Mouse (Mus musculus) CH12.LX (cell line): ENCODE results near the gene Csrnp1. TPM values are rescaled to one million over a fixed set of nuclear protein-coding genes. Genes with fewer than 3 reads are reported as not detected.

Source experiments
- DNase-seq: peaks from one replicate; pipeline ENCODE4 v3.0.0-alpha.2; 2013; ENCODE audit errors: extremely low read depth
- H3K27ac ChIP-seq: 2 replicates; pipeline ENCODE4 v1.5.1; 2012; ENCODE audit warnings: low read depth, mild to moderate bottlenecking, control low read depth, moderate library complexity; ENCODE audit not compliant: insufficient read depth
- H3K27me3 ChIP-seq: replicated peaks from 2 replicates; pipeline ENCODE3; 2012; ENCODE audit warnings: inconsistent platforms
- H3K36me3 ChIP-seq, 2 experiments: replicated peaks in 1 of 2; 2 replicates each; pipeline versions ENCODE3 to v1.6.1; 2012; ENCODE audit warnings: inconsistent platforms in 1 of 2, low read length in 1 of 2, mild to moderate bottlenecking in 1 of 2, mixed read lengths in 1 of 2, moderate library complexity in 1 of 2; ENCODE audit not compliant: control insufficient read depth in 1 of 2, insufficient read depth in 1 of 2
- H3K4me1 ChIP-seq, 2 experiments: 2 replicates each; pipeline ENCODE4 v1.6.1; 2012; ENCODE audit warnings: inconsistent platforms in 1 of 2, moderate library complexity in 1 of 2; ENCODE audit not compliant: insufficient read depth in 2 of 2, control insufficient read depth in 1 of 2
- H3K4me2 ChIP-seq: 2 replicates; pipeline ENCODE4 v1.6.1; 2012; ENCODE audit warnings: low read depth, mild to moderate bottlenecking, control low read depth; ENCODE audit not compliant: poor library complexity, insufficient read depth, severe bottlenecking
- H3K4me3 ChIP-seq, 3 experiments: fragments of 150-350 bp in 1 of 3; sonication (generic) in 1 of 3; replicated peaks in 1 of 3; 2 replicates each; pipeline versions ENCODE3 to v1.5.1; 2011 to 2012; ENCODE audit warnings: low read depth in 2 of 3, low read length in 2 of 3, mild to moderate bottlenecking in 2 of 3, moderate library complexity in 2 of 3, control low read depth in 1 of 3, improper control_type of control experiment in 1 of 3, inconsistent platforms in 1 of 3, mixed read lengths in 1 of 3; ENCODE audit not compliant: poor library complexity in 1 of 3
- H3K79me2 ChIP-seq: replicated peaks from 2 replicates; pipeline ENCODE4 v1.6.1; 2012; ENCODE audit warnings: mild to moderate bottlenecking, moderate library complexity; ENCODE audit not compliant: control insufficient read depth, poor library complexity, insufficient read depth, severe bottlenecking; ENCODE audit errors: extremely low read depth
- H3K9ac ChIP-seq: 2 replicates; pipeline ENCODE4 v1.6.1; 2012; ENCODE audit warnings: low read depth, mild to moderate bottlenecking, control low read depth, moderate library complexity; ENCODE audit not compliant: insufficient read depth
- H3K9me3 ChIP-seq: replicated peaks from 2 replicates; pipeline ENCODE3; 2012; ENCODE audit warnings: low read length, inconsistent platforms, mixed read lengths
- BHLHE40 ChIP-seq: IDR thresholded peaks from 2 replicates; pipeline ENCODE4 v1.6.1; 2011; ENCODE audit warnings: mild to moderate bottlenecking, low read depth, low read length, improper control_type of control experiment
- CHD1 ChIP-seq: IDR thresholded peaks from 2 replicates; pipeline ENCODE4 v1.6.1; 2012; ENCODE audit warnings: low read depth, low read length, improper control_type of control experiment, inconsistent platforms
- CHD2 ChIP-seq: IDR thresholded peaks from 2 replicates; pipeline ENCODE4 v1.6.1; 2011; ENCODE audit warnings: low read length, improper control_type of control experiment
- CTCF ChIP-seq, 2 experiments: IDR thresholded peaks in 1 of 2; conservative IDR thresholded peaks in 1 of 2; 2 replicates each; pipeline ENCODE4 v1.5.1; 2011 to 2012; ENCODE audit warnings: low read depth in 2 of 2, low read length in 2 of 2, improper control_type of control experiment in 1 of 2, inconsistent platforms in 1 of 2, mild to moderate bottlenecking in 1 of 2, moderate library complexity in 1 of 2
- E2F4 ChIP-seq: IDR thresholded peaks from 2 replicates; pipeline ENCODE4 v1.6.1; 2011; ENCODE audit warnings: low read depth, low read length, improper control_type of control experiment; ENCODE audit not compliant: insufficient replicate concordance
- ELF1 ChIP-seq: IDR thresholded peaks from 2 replicates; pipeline ENCODE4 v1.6.1; 2014; ENCODE audit warnings: low read depth, mild to moderate bottlenecking, inconsistent platforms, low read length, improper control_type of control experiment
- EP300 ChIP-seq: IDR thresholded peaks from 2 replicates; pipeline ENCODE4 v1.6.1; 2011; ENCODE audit warnings: low read length, improper control_type of control experiment
- GABPA ChIP-seq: IDR thresholded peaks from 2 replicates; pipeline ENCODE4 v1.6.1; 2012; ENCODE audit warnings: low read depth, low read length, improper control_type of control experiment, inconsistent platforms; ENCODE audit not compliant: insufficient replicate concordance
- MAFK ChIP-seq: IDR thresholded peaks from 2 replicates; pipeline ENCODE4 v1.6.1; 2011; ENCODE audit warnings: low read length, improper control_type of control experiment; ENCODE audit not compliant: insufficient replicate concordance
- MAX ChIP-seq: IDR thresholded peaks from 2 replicates; pipeline ENCODE4 v1.6.1; 2011; ENCODE audit warnings: low read length, improper control_type of control experiment
- MAZ ChIP-seq: IDR thresholded peaks from 2 replicates; pipeline ENCODE4 v1.6.1; 2012; ENCODE audit warnings: low read depth, mild to moderate bottlenecking, inconsistent platforms, low read length, improper control_type of control experiment, moderate library complexity
- MEF2A ChIP-seq: IDR thresholded peaks from 2 replicates; pipeline ENCODE4 v1.6.1; 2014; ENCODE audit warnings: low read depth, mild to moderate bottlenecking, inconsistent platforms, low read length, improper control_type of control experiment, borderline replicate concordance
- NELFE ChIP-seq: IDR thresholded peaks from 2 replicates; pipeline ENCODE4 v1.6.1; 2011; ENCODE audit warnings: low read depth, low read length, improper control_type of control experiment
- PAX5 ChIP-seq: IDR thresholded peaks from 2 replicates; pipeline ENCODE4 v1.6.1; 2012; ENCODE audit warnings: low read length, inconsistent platforms, mixed read lengths
- POLR2A ChIP-seq: IDR thresholded peaks from 2 replicates; pipeline ENCODE4 v1.6.1; 2011; ENCODE audit warnings: low read depth, mild to moderate bottlenecking, improper control_type of control experiment, low read length
- POLR2AphosphoS2 ChIP-seq: IDR thresholded peaks from 2 replicates; pipeline ENCODE4 v1.6.1; 2011; ENCODE audit warnings: low read depth, low read length, improper control_type of control experiment
- RAD21 ChIP-seq: IDR thresholded peaks from 2 replicates; pipeline ENCODE4 v1.6.1; 2011; ENCODE audit warnings: low read depth, mild to moderate bottlenecking, low read length, improper control_type of control experiment, moderate library complexity
- SIN3A ChIP-seq: IDR thresholded peaks from 2 replicates; pipeline ENCODE4 v1.6.1; 2012; ENCODE audit warnings: low read length, improper control_type of control experiment, inconsistent platforms
- SMC3 ChIP-seq: IDR thresholded peaks from 2 replicates; pipeline ENCODE4 v1.6.1; 2011; ENCODE audit warnings: low read depth, low read length, improper control_type of control experiment
- TBP ChIP-seq: conservative IDR thresholded peaks from 2 replicates; pipeline ENCODE4 v1.6.1; 2011; ENCODE audit warnings: low read depth, low read length, improper control_type of control experiment
- TCF12 ChIP-seq: IDR thresholded peaks from 2 replicates; pipeline ENCODE4 v1.6.1; 2014; ENCODE audit warnings: low read depth, mild to moderate bottlenecking, inconsistent platforms, low read length, improper control_type of control experiment
- USF1 ChIP-seq: IDR thresholded peaks from 2 replicates; pipeline ENCODE4 v1.6.1; 2014; ENCODE audit warnings: low read depth, mild to moderate bottlenecking, inconsistent platforms, low read length, improper control_type of control experiment
- USF2 ChIP-seq: conservative IDR thresholded peaks from 2 replicates; pipeline ENCODE4 v1.6.1; 2011; ENCODE audit warnings: low read depth, low read length, improper control_type of control experiment
- ZC3H11A ChIP-seq: IDR thresholded peaks from 2 replicates; pipeline ENCODE4 v1.6.1; 2012; ENCODE audit warnings: low read depth, mild to moderate bottlenecking, inconsistent platforms, low read length, improper control_type of control experiment
- ZMIZ1 ChIP-seq: IDR thresholded peaks from 2 replicates; pipeline ENCODE4 v1.6.1; 2012; ENCODE audit warnings: low read depth, mild to moderate bottlenecking, inconsistent platforms, low read length, improper control_type of control experiment
- ZNF384 ChIP-seq: IDR thresholded peaks from 2 replicates; pipeline ENCODE4 v1.6.1; 2012; ENCODE audit warnings: low read depth, low read length, improper control_type of control experiment, inconsistent platforms
- dilution Hi-C: fragments of 300-500 bp; cut with MboI; formaldehyde crosslinking; loops from 2 replicates; pipeline ENCODE4 v1.14.3; 2020; ENCODE audit warnings: low sequenced_read_pairs; ENCODE audit not compliant: extremely low pct_unique_long_range_greater_than_20kb, extremely low pct_ligation_motif_present
- in situ Hi-C: fragments of 300-500 bp; cut with MboI; formaldehyde crosslinking; loops from 3 replicates; pipeline ENCODE4 v1.14.3; 2019; ENCODE audit warnings: low sequenced_read_pairs, low pct_ligation_motif_present, low pct_unique_long_range_greater_than_20kb, mixed read lengths
- polyA plus RNA-seq: library from polyadenylated mRNA; unstranded; fragments of >175 nt; gene quantifications from 2 replicates; pipeline ENCODE4 v1.2.1, GENCODE M21; 2012; ENCODE audit warnings: low read depth; ENCODE audit not compliant: insufficient read length
- total RNA-seq, 2 experiments: library from RNA; depleted of rRNA; stranded (reverse); fragments of 300-350 nt in 1 of 2; fragments of >200 nt in 1 of 2; gene quantifications; 2 replicates each; pipeline ENCODE4 v1.2.3; 2012 to 2014

Csrnp1 gene
- total and polyA plus RNA-seq, 3 experiments: 7.8 to 15.5 (median 8.6) TPM

DNA sequence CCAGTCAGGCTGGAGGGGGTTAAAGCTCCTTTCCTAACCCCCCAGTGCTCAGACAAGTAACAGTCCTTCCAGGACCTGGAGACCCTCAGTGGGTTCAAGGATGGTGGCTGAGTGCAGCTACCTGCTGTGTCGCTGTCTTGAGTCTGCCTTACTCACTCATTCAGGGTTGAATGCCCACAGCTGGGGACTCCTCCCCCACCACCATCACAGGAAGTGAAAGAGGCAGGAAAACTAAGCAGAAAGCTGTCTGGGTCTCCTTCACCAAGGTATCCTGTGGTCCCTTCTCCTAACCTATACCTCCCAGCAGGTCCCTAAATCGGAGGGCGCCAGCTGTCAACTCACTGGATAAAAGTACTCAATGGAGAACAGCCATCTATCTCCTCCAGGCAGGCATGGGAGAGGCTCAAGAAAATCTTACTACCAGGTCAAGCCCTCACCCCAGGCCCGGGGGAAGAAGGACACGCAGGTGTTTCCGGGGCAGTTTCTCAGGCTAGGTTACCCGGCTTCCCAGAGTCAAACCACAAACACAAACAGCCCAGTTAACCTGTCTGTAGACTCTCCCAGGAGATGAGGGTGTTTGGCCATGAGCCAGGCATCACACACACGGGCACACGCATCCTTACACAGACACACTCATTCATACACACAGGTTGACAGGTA is 6.2 kb downstream of the Csrnp1 start (continued):
- TF ChIP-seq GABPA: no peak
- no peak for TF ChIP-seq ZNF384
- no peak for TF ChIP-seq POLR2AphosphoS2
- peak; percentile 69; the same call in 1 of the 2 replicates for TF ChIP-seq ZMIZ1
- TF ChIP-seq MEF2A: peak; percentile 33; the same call in 1 of the 2 replicates
- TF ChIP-seq E2F4: no peak
- peak; percentile 63 for TF ChIP-seq ELF1
- TF ChIP-seq MAZ: 0 out of 2 replicates have a peak, but pooled peaks have one; percentile 74
- TF ChIP-seq RAD21: no peak
- no peak for TF ChIP-seq MAFK
- TF ChIP-seq ZC3H11A: no peak
- TF ChIP-seq PAX5: no peak
- TF ChIP-seq CHD2: peak; percentile 73; the same call in 1 of the 2 replicates

DNA sequence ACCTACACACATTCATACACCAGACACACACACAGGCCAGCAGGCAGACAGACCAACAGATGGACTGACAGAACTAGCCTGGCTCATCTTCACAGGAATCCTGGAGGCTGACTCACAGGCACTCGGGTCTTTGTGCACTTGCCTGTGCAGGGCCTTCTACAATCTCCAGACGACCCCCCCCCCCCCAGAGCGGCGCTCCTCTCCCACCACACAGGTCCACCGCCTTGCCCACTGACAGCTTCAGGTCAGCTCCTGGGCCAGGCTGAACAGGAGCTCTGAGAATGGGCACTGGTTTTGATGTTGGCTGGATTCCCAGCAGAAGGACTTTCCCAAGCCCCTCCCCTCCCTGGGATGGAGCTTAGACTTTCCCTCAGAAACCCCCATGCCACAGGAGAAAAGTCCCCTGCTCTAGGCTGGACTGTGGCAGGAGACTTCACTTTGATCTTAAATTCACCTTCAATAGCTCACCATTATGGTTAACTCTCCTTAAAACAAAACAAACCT is 6.8 kb downstream of the Csrnp1 start:
- dilution Hi-C loops: no loop called here
- peaks cover 2% of the 10 kb centered on the region for H3K9me3 ChIP-seq
- H3K4me3 ChIP-seq: peak overlapping the region; percentile 54 to 69 (median 55)
- H3K9ac ChIP-seq: peak overlapping the region; percentile 47
- in situ Hi-C loops: no loop called here
- peaks cover 20 to 58% of the 10 kb centered on the region in 2 experiments for H3K4me1 ChIP-seq
- H3K4me2 ChIP-seq: peak overlapping the region; percentile 71
- H3K36me3 ChIP-seq: peaks cover 23 to 27% of the 10 kb centered on the region in 2 experiments
- no peak for TF ChIP-seq CTCF (conservative IDR thresholded peaks at IDR 0.05 in 1 of 2, IDR thresholded peaks at IDR 0.05 in 1 of 2; ENCODE audit: low read depth in 2 of 2, low read length in 2 of 2)
- TF ChIP-seq POLR2A: peak; percentile 27; the same call in 1 of the 2 replicates
- peak overlapping the region; percentile 96 for H3K27ac ChIP-seq
- DNase-seq: no peak
- H3K27me3 ChIP-seq: no peaks in the 10 kb centered on the region
- H3K79me2 ChIP-seq: peaks cover 28% of the 10 kb centered on the region

GRCm38 (mm10) chr9:119976704-119977556 is 7.5 kb downstream of the Csrnp1 start:
- Histone ChIP-seq H3K27ac (peak overlapping the region; percentile 96), H3K4me3 (peak overlapping the region; percentile 54 to 69 (median 55)), H3K79me2 (peaks cover 28% of the 10 kb centered on the region), H3K27me3 (no peaks in the 10 kb centered on the region), H3K9me3 (peaks cover 2% of the 10 kb centered on the region), H3K36me3 (peaks cover 29 to 33% of the 10 kb centered on the region in 2 experiments), H3K4me2 (peak overlapping the region; percentile 71), H3K4me1 (peaks cover 20 to 53% of the 10 kb centered on the region in 2 experiments), H3K9ac (peak overlapping the region; percentile 47)
- no peak for DNase-seq
- in situ Hi-C loops (no loop called here), dilution Hi-C loops (no loop called here)
- TF ChIP-seq POLR2A: no peak
- peak; percentile 69; the same call in 1 of the 2 replicates for TF ChIP-seq MEF2A
- peak; percentile 95 for TF ChIP-seq BHLHE40
- peak; percentile 75 for TF ChIP-seq SIN3A
- TF ChIP-seq EP300: peak; percentile 16; the same call in 1 of the 2 replicates
- TF ChIP-seq CTCF (conservative IDR thresholded peaks at IDR 0.05 in 1 of 2, IDR thresholded peaks at IDR 0.05 in 1 of 2; ENCODE audit: low read depth in 2 of 2, low read length in 2 of 2): no peak
- peak; percentile 56; the same call in 1 of the 2 replicates for TF ChIP-seq MAX
- peak; percentile 64; the same call in 1 of the 2 replicates for TF ChIP-seq TCF12
- TF ChIP-seq TBP: 0 out of 2 replicates have a peak, but pooled peaks have one; percentile 8
- TF ChIP-seq MAZ: peak; percentile 78
- peak; percentile 28; the same call in 1 of the 2 replicates for TF ChIP-seq CHD1
- TF ChIP-seq SMC3: peak; percentile 8; the same call in 1 of the 2 replicates
- no peak; the same call in 1 of the 2 replicates for TF ChIP-seq USF1
- TF ChIP-seq USF2: no peak
- peak; percentile 55; the same call in 1 of the 2 replicates for TF ChIP-seq CHD2
- TF ChIP-seq POLR2AphosphoS2: no peak
- TF ChIP-seq ZC3H11A: no peak
- TF ChIP-seq ELF1: peak; percentile 65
- peak; percentile 56; the same call in 1 of the 2 replicates for TF ChIP-seq NELFE
